Mouse (Mus musculus): ENCODE results near the gene St3gal3.

The St3gal3 gene

DNA sequence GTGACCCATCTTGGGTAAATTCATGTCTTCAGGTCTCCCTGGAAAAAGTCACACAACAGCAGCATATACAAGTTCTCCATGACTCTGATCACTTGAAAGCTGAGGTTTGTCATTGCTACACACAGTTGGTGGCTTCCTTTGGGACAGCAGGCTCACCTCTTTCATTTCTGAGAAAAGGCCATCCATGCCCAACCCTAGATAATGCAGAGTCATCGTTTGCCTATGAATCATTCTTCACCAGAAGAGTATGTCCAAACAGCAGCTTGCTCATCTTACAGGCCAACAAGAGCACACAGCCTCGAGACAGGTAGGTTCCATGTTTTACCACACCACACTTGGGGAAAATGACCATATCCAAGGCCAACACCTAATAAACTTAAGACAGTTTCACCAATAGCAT is 45.9 kb downstream of the St3gal3 start:
- no peak for DNase-seq (ENCODE audit: low spot score)

DNA sequence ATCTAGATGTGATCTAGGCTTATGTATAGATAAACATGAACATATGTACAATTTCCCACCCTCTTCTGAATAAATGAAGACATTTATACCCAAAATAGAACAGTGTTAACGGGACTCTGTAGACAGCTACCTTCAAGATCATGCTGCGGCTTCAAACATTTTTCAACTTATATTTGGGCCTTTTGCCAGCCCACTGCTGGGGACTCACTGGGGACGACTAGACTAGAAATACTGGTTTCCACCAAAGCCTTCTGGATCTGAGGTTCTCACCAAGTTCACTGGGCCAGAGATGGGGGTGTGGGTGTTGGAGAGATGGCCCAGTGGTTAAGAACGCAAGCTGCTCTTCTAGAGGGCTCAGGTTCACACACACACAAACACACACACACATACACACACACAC is 49.7 kb downstream of the St3gal3 start:
- DNase-seq (ENCODE audit: low spot score) = no peak

GRCm38 (mm10) chr4:118083217-118083951 is 51.3 kb downstream of the St3gal3 start:
- DNase-seq (ENCODE audit: low spot score) = peak; percentile 96

- DNase-seq (ENCODE audit: low spot score) = no peak
Observed at GRCm38 (mm10) chr4:118081608-118082331, 52.9 kb downstream of the St3gal3 start.

- no peak for DNase-seq (ENCODE audit: low spot score)
Observed at GRCm38 (mm10) chr4:118080481-118080880, 54.2 kb downstream of the St3gal3 start.

GRCm38 (mm10) chr4:118079195-118079594 is 55.5 kb downstream of the St3gal3 start:
- DNase-seq (ENCODE audit: low spot score) = no peak

DNA sequence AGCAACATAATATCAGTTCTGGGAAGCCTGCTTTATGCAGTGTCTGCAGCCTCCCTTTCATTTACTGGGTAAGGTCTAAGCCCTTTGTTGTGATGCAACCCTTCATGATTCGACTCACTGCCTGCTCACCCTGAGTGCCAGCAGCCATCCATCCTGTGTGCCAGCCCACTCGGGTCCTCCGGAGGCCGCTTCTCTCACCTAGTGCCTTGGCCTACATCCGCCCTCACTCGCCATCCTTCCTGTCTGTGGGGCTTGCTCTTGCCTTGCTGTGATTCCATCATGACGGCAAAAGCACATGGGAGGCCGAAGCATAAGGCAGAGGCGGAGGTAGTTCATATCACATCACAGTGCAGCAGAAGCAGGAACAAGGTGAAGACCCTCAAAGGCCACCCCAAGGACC is 56.1 kb downstream of the St3gal3 start:
- DNase-seq (ENCODE audit: low spot score) = no peak

DNA sequence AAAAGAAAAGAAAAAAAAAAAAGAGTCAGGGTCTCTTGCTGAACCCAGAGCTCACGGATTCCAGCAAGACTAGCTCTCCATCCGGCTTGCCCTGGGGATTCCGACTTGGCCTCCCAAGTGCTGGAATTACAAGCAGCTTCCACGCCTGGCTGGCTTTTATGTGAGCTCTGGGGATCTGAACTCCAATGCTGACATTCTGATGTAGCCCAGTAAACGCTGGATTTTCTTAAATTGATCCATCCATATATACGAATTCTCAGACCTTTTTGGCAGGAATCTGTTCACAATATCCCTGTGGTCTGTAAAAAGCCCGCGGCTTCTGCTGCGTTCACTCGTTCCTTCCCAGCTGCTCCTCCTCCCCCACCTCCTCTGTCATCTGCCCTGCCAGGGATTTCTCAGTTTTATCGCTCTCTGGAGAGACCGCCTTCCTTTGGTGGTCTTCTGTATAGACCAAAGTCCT is 57.4 kb downstream of the St3gal3 start:
- DNase-seq (ENCODE audit: low spot score) = no peak

GRCm38 (mm10) chr4:118076648-118077047 is 58.1 kb downstream of the St3gal3 start:
- no peak for DNase-seq (ENCODE audit: low spot score)

DNA sequence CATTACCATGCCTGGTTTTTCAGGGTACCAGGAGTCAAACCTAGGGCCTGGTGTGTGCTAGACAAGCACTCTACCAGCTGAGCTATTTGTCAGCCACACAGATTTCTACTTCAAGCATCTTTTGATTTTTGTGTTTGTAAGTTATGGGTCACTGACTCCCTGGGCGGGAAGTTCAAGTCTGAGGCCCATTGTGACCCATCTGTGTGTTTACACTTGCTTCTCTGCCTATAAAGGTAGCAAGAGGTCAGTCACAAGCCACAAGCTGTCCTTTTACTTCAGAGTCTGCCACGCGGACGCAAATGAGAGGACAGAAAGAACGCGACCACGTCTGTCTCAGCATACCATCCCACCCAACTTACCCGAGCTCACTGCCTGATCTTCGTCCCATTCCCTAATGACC is 59.4 kb downstream of the St3gal3 start:
- DNase-seq (ENCODE audit: low spot score) = no peak

DNA sequence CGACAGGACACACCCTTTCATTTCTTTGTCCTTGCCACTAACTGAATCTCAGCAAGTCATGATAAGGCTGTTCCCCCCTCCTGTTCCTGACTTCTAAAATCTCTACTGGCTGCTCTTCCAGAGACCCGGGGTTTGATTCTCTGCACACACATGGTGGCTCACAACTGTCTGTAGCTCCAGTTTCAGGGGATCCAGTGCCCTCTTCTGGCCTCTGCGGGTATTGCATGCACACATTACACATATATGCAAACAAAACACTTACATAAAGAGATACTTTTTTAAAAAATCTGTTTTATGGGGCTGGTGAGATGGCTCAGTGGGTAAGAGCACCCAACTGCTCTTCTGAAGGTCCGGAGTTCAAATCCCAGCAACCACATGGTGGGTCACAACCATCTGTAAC is 60.5 kb downstream of the St3gal3 start:
- no peak for DNase-seq (ENCODE audit: low spot score)

DNA sequence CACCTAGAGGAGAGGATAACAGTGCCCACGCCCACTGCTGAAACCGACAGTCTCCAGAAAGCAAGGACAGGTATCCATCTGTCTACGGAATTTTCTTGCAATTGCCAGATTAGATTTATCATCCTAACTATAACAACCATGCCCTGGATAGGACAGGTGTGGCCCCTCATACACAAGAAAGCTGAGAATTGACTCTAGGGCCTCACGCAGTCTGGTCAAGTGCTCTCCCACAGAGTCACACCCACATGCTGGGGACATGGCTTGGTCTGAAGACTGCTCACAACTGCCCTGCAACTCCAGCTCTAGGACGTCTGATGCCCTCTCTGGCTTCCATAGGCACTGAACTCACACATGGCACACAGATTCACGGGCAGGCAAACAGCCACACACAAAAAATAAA is 61.6 kb downstream of the St3gal3 start:
- DNase-seq (ENCODE audit: low spot score) = no peak

DNA sequence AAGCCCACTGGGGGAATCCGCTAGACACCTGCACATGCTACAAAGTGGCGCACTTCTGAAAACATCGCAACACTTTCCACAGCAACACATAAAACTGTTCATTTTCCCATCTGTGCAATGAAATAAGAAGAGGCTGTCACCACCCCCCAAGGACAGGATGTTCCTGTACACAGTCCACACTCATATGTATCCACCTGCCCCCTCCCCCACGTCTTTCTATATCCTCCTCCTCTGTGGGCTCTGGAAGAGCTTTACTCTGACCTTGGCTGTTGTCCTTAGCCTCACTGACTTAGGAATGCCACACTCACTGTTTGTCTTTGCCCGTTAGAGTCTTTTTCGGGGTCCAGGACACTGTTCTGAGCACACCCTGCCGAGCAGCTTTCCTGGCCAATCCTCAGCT is 62.8 kb downstream of the St3gal3 start:
- no peak for DNase-seq (ENCODE audit: low spot score)

GRCm38 (mm10) chr4:118070255-118071234 is 64.2 kb downstream of the St3gal3 start:
- no peak for DNase-seq (ENCODE audit: low spot score)

DNA sequence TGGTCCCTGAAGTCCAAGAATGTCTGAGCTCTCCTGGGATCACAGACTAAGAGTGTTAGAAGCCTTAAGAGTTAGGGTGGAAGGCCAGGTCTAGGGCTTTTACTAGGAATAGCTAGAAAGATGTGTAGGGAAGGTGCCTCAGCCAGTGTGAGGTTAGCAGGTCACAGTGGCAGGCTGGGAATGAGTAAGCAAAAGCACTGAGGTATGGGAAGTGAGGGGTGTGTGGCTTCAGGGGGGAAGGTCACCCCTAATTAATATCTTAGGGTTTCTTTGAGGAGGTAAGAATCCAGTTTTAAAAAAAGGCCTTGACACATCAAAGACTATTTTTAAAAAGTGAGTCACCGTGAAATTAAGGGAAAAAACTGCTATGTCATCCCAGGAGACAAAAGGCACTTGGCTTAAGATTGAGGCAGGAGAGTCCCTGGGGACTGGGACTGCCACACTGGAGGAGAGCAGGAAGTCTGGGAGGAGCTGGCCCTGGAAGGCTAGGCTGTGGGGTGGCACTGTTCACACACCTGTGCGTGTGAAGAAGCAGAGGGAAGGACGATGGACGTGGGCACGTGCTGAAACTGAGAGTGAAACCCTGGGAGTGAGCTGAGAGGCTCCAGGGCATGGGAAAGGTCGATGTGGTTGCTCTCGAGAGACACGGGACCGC is 72.8 kb downstream of the St3gal3 start:
- DNase-seq (ENCODE audit: low spot score) = no peak

DNA sequence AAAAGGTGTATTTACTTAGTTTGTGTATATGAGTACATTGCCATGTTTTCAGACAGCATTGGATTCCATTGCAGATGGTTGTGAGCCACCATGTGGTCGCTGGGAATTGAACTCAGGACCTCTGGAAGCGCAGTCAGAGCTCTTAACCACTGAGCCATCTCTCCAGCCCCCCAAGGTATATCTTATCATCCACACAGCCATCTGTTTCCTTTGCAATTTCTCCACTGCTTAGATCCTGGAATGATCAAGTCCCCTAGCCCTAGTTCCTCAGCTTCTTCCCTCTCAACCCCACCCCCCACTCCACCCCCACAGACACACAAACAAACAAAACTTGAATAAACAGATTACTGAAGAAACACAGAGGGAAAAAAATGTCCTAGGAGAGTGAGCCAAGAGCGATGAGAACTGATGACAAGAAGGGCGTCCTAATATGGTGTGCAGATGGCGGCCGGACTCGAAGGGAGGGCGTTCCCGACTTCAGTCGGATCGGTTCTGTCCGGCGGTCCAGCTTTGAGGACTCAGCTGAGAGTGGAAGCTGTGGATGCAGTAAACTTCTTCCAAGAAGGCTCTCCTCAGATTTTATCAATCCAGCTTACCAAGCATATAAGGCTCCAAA is 73.7 kb downstream of the St3gal3 start:
- DNase-seq (ENCODE audit: low spot score) = no peak

DNA sequence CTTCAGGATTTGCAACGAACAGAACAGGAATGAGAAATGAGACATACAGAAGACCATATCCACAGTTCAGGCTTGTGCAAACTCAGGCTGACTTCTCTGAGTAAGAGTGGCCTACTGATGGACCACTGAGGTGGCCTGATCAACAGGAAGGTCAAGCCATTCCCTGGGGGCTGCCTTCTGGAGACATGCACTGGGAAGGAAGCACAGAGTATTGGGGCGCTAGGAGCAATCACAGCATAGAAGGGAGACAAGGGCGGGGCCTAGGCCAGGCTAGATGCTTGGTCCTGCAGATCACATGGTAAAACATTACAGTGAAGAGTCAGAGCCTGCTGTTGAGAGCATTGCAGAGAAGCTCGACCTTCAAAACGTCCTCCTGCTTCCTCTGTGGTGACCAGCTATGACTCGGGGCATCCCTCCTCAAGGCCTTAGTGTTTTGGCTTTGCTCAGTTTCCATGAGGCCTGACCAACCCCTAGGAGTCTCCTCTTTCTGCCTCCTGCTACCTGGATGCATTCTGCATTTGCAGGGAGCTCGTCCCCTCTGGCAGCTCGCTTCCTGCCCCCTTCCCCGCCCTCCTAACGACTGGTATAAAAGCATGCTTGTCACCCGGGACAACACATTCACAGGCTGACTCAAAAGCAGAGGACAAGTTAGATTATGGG is 74.8 kb downstream of the St3gal3 start:
- DNase-seq (ENCODE audit: low spot score) = no peak

DNA sequence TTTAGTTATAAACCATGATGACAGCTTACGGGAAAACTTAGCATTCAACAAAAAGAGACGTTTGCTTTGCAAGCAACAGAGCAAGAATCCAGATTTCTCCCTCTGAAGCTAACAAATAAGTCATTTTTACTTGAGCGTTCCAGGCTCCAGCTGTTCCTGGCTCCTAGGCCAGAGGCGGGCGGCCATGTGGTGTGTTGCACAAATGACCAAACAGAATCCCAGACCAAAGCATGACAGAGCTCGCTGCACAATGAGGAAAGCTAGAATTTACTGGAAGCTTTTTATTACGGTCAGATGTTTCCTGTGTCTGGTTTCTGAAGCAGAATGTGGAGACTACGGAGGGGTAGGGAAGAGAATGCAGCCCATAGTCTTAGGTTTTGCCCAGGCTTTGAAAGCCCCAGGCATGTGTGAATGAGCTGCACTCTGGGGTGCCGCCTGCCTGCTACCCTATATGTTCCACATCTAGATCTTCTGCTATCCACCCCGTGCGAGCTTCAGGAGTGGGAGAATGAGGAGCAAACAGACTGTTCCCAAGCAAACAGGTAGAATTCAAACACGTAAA is 76.5 kb downstream of the St3gal3 start:
- DNase-seq (ENCODE audit: low spot score) = no peak

GRCm38 (mm10) chr4:118057076-118057475 is 77.6 kb downstream of the St3gal3 start:
- DNase-seq (ENCODE audit: low spot score) = no peak

- no peak for DNase-seq (ENCODE audit: low spot score)
Observed at GRCm38 (mm10) chr4:118054615-118055014, 80.1 kb downstream of the St3gal3 start.

DNA sequence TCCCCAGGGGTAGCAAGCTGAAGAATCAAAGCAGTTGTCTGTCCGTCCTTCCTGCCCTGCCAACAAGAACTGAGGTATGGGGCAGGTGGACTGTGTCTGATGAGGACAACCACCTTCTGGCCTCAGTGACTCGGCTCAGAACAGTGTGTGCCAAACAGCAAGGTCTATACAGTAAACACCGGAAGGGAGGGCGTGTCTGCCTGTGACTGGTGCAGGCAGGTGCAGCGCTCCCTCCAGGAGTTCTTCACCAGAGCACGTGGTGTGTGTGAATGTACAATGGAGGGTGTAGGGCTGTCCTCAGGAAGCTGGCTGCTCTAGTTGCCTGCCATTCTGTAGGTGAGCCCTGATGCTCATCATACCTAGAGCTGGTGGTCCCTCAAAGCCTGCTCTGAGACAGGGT is 80.8 kb downstream of the St3gal3 start:
- DNase-seq (ENCODE audit: low spot score) = no peak

Measured in ovary, postnatal 10 days (tissue).